Mouse (Mus musculus) ovary, postnatal 36 days (tissue): Measurements from ENCODE around the gene Pax1.

Source experiments
- DNase-seq: peaks from one replicate; pipeline ENCODE4 v3.0.0; 2022; ENCODE audit warnings: low spot score, mixed read lengths

Gene Pax1

GRCm38 (mm10) chr2:147361581-147361980 lies at the start of gene Pax1:
TSS of gene Pax1 (plus strand) at chr2:147361925.
- no peak for DNase-seq

GRCm38 (mm10) chr2:147321036-147321435 lies 40.7 kb upstream of the Pax1 start:
- DNase-seq = no peak

DNA sequence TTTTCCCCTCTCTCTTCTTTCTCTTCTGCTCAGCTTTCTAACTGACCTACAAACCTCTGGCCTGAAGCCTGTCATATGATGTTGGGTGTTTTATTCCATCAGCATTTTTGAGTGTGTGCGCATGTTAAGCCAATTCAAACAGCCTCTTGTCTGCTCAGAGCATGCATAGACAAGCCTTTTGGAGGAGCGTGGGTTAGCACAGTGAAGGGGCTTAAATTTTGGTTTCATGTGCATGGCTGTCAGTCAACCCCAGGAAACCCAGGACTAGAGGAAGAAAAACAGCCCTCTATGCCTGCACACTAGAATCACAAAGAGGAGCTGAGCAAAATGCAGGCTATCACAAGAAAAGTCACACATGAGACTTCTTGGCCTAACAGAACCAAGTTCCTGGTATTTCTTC lies 36.5 kb upstream of the Pax1 start:
- no peak for DNase-seq

DNA sequence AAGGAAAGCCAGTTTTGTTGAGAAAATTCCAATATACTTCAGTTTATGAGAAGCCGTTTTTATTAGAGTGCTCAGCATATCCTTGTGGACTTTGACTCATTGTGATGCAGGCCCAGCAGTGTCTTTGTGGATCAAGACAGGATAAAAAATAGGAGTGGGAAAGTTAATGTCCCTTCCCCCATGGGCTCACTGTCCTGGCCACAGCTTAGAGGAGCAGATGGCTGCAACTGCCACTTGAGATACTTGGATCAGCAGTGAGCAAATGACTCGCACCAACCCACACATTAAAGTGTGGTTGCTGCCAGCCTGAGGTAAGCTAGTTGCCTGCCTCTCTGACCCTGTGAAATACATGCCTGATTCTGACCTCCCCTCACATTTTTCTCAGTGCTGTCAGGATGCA lies 29.0 kb upstream of the Pax1 start:
- DNase-seq = no peak

DNA sequence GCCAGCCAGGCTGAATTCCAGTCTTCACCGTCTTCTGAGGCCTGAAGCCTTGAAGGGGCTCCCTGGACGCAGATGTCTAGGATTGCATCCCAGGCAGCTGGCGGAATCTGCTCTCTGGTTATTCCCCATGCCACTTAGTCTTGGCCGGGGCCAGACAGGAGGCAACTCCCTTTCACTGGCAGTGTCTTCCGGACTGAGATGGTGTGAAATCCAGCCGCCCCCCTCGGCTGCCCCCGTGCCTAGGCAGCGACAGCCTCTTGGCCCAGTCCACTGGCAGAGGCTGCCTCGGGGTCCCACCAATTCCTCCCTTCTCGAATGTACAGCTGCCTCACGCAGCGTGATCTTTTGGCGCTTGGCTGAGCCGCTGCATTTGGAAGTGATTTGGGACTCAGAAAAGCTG lies 23.0 kb upstream of the Pax1 start:
- DNase-seq = no peak

DNA sequence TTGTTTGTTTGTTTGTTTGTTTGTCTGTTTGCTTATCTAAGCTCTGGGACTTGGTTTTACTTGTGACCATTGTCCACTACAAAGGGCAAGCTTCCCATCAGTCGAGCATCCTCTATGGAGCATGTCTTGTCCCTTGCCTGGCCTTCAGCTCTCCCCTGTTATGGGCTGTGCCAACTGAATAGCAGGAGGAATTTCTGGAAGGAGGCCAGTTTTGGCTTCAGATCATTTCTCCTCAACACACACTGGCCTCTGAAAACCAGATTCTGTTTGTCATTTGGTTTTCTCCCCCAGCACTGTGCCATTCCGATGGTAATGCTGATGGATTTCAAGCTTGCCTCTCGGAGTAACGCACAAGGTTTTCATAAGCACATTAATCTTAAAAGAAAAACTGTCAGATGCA lies 21.9 kb upstream of the Pax1 start:
- no peak for DNase-seq

- DNase-seq = no peak
These were observed 19.5 kb upstream of the Pax1 start for GRCm38 (mm10) chr2:147342198-147342597.

GRCm38 (mm10) chr2:147359716-147360115 lies 2.0 kb upstream of the Pax1 start:
- DNase-seq = no peak

DNA sequence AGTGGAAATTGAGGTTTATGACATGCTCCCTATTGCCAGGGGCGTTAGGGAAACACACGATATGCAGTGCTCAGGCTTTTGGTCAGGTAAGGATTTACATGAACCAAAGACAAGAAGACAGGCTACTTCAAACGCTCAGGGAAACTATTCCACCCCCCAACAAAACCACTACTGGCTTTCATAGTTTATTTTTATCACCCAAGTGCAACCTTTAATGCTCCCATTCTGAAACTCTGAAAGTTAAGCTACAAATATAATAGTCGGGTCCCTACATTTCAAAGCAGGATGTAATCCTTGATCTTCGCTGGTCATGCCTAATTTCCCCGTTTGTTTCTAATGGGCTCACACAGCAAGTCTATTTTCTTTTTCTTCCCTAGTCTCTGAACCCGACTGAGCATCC lies 1.3 kb upstream of the Pax1 start:
- DNase-seq = no peak

- no peak for DNase-seq
These were observed 869 bp upstream of the Pax1 start for GRCm38 (mm10) chr2:147360856-147361255.

GRCm38 (mm10) chr2:147362316-147362715 lies 591 bp downstream of the Pax1 start:
- DNase-seq = peak; percentile 43

- no peak for DNase-seq
These were observed 1.8 kb downstream of the Pax1 start for GRCm38 (mm10) chr2:147363401-147364130.

DNA sequence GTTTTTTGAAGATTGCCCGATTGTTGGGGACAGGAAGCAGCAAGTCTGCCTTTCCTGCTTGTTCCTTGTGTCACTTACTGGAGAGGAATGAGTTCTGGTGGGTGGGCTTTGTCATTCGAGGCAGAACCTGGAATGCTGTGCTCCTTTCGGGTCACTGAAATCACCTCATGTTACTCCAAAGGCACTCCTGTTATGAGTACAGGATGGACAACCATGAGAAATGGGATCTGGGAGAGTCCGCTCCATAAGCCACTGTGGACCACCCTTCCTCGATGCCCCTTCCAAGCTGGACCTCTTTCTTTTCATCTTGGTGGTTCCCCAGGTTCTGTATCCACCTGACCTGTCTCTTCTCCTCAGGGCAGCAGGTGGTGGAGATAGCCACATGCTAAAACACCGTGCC lies 2.5 kb downstream of the Pax1 start:
- DNase-seq = no peak

DNA sequence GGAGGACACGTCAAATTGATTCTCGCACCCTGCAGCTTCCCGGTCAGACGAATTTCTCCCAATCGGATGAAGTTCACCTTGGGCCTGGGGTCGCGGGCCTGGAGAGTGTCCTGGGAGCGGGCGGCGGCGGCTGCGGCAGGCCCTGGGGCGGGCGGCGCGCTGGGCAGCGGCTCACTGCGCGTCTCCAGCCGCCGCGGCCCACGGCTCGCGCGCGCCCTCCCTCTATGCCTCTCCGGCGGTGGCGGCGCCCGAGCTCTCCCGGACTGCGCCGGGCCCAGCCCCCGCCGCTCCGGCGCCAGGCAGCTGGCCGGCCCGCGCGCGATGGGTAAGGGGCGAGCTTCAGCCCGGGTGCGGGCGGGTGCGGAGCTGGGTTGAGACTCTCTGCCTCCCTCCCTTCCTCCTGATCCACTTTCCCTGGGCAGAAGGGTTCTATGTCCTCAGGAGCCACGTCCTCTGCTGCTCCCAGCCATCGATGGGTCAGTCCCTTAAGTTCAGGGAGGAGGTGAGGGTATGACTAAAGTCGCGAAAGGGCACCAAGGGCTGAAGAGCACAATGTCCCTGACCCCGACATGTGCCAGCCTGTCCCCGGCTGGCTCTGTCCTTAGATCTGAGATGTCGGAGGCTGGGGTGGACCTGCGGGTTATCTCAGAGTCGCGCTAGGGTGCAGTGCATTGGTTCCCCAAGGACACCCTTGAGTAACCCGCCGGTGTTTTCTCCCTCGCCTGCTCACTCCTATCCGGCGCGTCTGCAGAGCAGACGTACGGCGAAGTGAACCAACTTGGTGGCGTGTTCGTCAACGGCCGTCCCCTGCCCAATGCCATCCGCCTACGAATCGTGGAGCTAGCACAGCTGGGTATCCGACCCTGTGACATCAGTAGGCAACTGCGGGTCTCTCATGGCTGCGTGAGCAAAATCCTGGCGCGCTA lies 3.5 kb downstream of the Pax1 start:
- peak; percentile 14 for DNase-seq

- DNase-seq = no peak
These were observed 4.3 kb downstream of the Pax1 start for GRCm38 (mm10) chr2:147365908-147366630.

GRCm38 (mm10) chr2:147367246-147367820 lies 5.6 kb downstream of the Pax1 start:
- no peak for DNase-seq

DNA sequence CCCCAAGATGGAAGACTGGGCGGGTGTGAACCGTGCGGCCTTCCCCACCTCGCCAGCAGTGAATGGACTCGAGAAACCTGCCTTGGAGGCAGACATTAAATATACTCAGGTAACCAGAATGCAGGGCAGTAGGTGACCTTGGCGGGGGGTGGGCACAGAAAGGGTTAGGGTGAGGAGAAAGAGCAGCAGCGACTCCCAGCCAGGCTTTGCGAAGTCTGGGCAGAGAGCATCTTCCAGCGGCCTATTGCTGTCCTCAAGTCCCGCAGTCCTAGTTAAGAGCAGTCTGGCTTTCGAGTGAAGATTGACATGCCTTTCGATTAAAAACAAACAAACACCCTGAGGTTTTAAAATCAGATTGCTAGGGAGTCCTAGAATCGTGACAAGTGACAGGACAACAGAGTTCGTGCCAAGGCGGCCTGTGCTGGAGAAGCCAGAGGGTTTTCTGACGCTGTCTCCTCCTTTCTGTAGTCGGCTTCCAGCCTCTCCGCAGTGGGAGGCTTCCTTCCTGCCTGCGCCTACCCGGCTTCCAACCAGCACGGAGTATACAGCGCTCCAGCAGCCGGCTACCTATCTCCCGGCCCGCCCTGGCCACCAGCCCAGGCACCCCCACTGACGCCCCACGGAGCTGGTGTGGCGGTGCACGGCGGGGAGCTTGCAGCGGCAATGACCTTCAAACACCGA lies 6.3 kb downstream of the Pax1 start:
- DNase-seq = no peak

GRCm38 (mm10) chr2:147369561-147369960 lies 7.8 kb downstream of the Pax1 start:
- DNase-seq = no peak

DNA sequence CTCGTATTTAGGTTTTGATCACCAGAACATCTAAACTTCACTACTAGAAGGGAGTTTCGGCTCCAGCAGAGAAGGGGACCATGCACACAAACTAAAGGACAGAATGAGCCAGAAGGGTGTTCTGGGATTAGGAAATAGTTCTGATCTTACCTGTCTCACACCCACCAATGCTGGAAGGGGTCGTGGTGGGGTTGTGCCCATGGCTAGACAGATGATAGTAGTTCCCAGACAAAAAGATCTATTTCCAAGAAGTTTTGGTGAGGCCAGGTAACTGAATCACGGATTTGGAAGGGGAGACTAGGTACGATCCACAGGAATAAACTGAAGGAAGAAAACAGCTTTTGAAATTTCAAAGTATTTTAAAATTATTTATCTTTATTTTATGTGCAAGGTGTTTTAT lies 8.4 kb downstream of the Pax1 start:
- DNase-seq = no peak

GRCm38 (mm10) chr2:147371289-147371688 lies 9.6 kb downstream of the Pax1 start:
- no peak for DNase-seq

DNA sequence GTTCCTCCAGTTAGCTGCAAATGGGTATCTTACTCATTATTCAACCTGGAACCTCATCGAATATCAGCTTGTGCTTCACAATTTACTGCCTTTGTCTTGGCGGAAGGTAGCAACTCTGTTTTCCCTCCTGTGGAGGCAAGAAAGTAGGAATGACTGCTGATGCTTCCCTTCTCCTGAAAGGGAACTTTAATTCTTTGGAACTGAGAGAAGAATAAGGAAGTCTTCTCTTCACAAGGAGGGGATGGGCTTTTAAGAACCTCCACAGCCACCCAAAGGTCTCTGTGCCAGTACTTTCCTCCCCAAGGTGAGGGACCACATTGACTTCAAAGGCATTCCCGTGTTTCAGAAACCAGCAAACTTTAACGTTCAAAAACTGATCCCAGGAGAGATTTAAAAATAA lies 10.1 kb downstream of the Pax1 start:
- no peak for DNase-seq
